Mouse (Mus musculus): ENCODE data around the gene Mpp2. TPM values are rescaled to one million over a fixed set of nuclear protein-coding genes. Genes with fewer than 3 reads are reported as not detected.
A peak's percentile ranks its signal among the peaks of the same experiment; 100 is the strongest.

Gene Mpp2
- total and polyA plus RNA-seq, 2 experiments from 2014 or later, result 21.4 to 27.3 TPM

- DNase-seq, result peak; percentile 89
- no peaks in the 10 kb centered on the region for H3K4me1 ChIP-seq (ENCODE audit: insufficient read depth)
- WGBS, result 1% methylated on average over 20 of the region's 20 CpGs
- H3K4me3 ChIP-seq (ENCODE audit: low read depth, low read length), result peak overlapping the region; percentile 75
- H3K9ac ChIP-seq, result peak overlapping the region; percentile 73; the same call in 1 of the 2 replicates
- TF ChIP-seq CTCF (IDR thresholded peaks at IDR 0.05; ENCODE audit: low read depth), result peak; percentile 70
- peak; percentile 45 for ATAC-seq
- no peaks in the 10 kb centered on the region for H3K9me3 ChIP-seq (ENCODE audit: low read length)
- peaks cover 5% of the 10 kb centered on the region; the same call in 1 of the 2 replicates for H3K36me3 ChIP-seq (ENCODE audit: insufficient read depth)
- H3K27ac ChIP-seq (ENCODE audit: low read depth, low read length), result peak overlapping the region; percentile 96
- no peaks in the 10 kb centered on the region for H3K27me3 ChIP-seq (ENCODE audit: insufficient read depth, low read length)
- peak overlapping the region; percentile 86 for H3K4me2 ChIP-seq (ENCODE audit: low read depth)
Observed at GRCm38 (mm10) chr11:102089088-102089808, 933 bp upstream of the Mpp2 start.

GRCm38 (mm10) chr11:102087081-102087751 lies 1.1 kb downstream of the Mpp2 start:
- H3K9ac ChIP-seq, result peak overlapping the region; percentile 73
- peak overlapping the region; percentile 86 for H3K4me2 ChIP-seq (ENCODE audit: low read depth)
- TF ChIP-seq CTCF (IDR thresholded peaks at IDR 0.05; ENCODE audit: low read depth), result no peak
- no peaks in the 10 kb centered on the region for H3K9me3 ChIP-seq (ENCODE audit: low read length)
- H3K27me3 ChIP-seq (ENCODE audit: insufficient read depth, low read length), result no peaks in the 10 kb centered on the region
- DNase-seq (peak; percentile 92), ATAC-seq (peak; percentile 87)
- peaks cover 5% of the 10 kb centered on the region; the same call in 1 of the 2 replicates for H3K36me3 ChIP-seq (ENCODE audit: insufficient read depth)
- 0 out of 2 replicates have a peak, but pooled peaks cover 6% of the 10 kb centered on the region for H3K4me1 ChIP-seq (ENCODE audit: insufficient read depth)
- H3K4me3 ChIP-seq (ENCODE audit: low read depth, low read length), result peak overlapping the region; percentile 75
- H3K27ac ChIP-seq (ENCODE audit: low read depth, low read length), result peak overlapping the region; percentile 96
- under 1% methylated on average over 39 of the region's 39 CpGs for WGBS

- 0 out of 2 replicates have a peak, but pooled peaks cover 9% of the 10 kb centered on the region for H3K4me1 ChIP-seq (ENCODE audit: insufficient read depth)
Observed at GRCm38 (mm10) chr11:102086331-102086730, 2.0 kb downstream of the Mpp2 start.

GRCm38 (mm10) chr11:102084159-102084558 lies 4.2 kb downstream of the Mpp2 start:
- H3K4me1 ChIP-seq (ENCODE audit: insufficient read depth), result 0 out of 2 replicates have a peak, but pooled peaks cover 9% of the 10 kb centered on the region
- 19% methylated on average over 7 of the region's 7 CpGs for WGBS
- TF ChIP-seq CTCF (IDR thresholded peaks at IDR 0.05; ENCODE audit: low read depth), result no peak
- no peak overlapping the region for H3K4me3 ChIP-seq (ENCODE audit: low read depth, low read length)
- H3K9me3 ChIP-seq (ENCODE audit: low read length), result no peaks in the 10 kb centered on the region
- ATAC-seq (no peak), DNase-seq (no peak)
- H3K4me2 ChIP-seq (ENCODE audit: low read depth), result no peak overlapping the region
- peaks cover 5% of the 10 kb centered on the region; the same call in 1 of the 2 replicates for H3K36me3 ChIP-seq (ENCODE audit: insufficient read depth)
- H3K27ac ChIP-seq (ENCODE audit: low read depth, low read length), result no peak overlapping the region
- no peak overlapping the region for H3K9ac ChIP-seq
- H3K27me3 ChIP-seq (ENCODE audit: insufficient read depth, low read length), result no peaks in the 10 kb centered on the region

More at GRCm38 (mm10) chr11:102086331-102086730, 2.0 kb downstream of the Mpp2 start:
- Histone ChIP-seq H3K27ac (ENCODE audit: low read depth, low read length) (peak overlapping the region; percentile 96), H3K4me2 (ENCODE audit: low read depth) (peak overlapping the region; percentile 86), H3K27me3 (ENCODE audit: insufficient read depth, low read length) (no peaks in the 10 kb centered on the region), H3K9ac (peak overlapping the region; percentile 73; the same call in 1 of the 2 replicates), H3K4me3 (ENCODE audit: low read depth, low read length) (peak overlapping the region; percentile 75), H3K36me3 (ENCODE audit: insufficient read depth) (peaks cover 5% of the 10 kb centered on the region; the same call in 1 of the 2 replicates), H3K9me3 (ENCODE audit: low read length) (no peaks in the 10 kb centered on the region)
- DNase-seq, result peak; percentile 85
- TF ChIP-seq CTCF (IDR thresholded peaks at IDR 0.05; ENCODE audit: low read depth), result peak; percentile 67
- peak; percentile 48 for ATAC-seq
- 2% methylated on average over 3 of the region's 3 CpGs for WGBS

- ATAC-seq (no peak), DNase-seq (peak; percentile 29)
- H3K4me1 ChIP-seq (ENCODE audit: insufficient read depth), result 0 out of 2 replicates have a peak, but pooled peaks cover 9% of the 10 kb centered on the region
- H3K9me3 ChIP-seq (ENCODE audit: low read length), result no peaks in the 10 kb centered on the region
- TF ChIP-seq CTCF (IDR thresholded peaks at IDR 0.05; ENCODE audit: low read depth), result no peak
- no peak overlapping the region for H3K4me3 ChIP-seq (ENCODE audit: low read depth, low read length)
- WGBS, result 36% methylated on average over 4 of the region's 4 CpGs
- no peak overlapping the region for H3K4me2 ChIP-seq (ENCODE audit: low read depth)
- H3K36me3 ChIP-seq (ENCODE audit: insufficient read depth), result peaks cover 8% of the 10 kb centered on the region; the same call in 1 of the 2 replicates
- no peaks in the 10 kb centered on the region for H3K27me3 ChIP-seq (ENCODE audit: insufficient read depth, low read length)
- H3K9ac ChIP-seq, result no peak overlapping the region
- H3K27ac ChIP-seq (ENCODE audit: low read depth, low read length), result no peak overlapping the region
Observed at GRCm38 (mm10) chr11:102083193-102083592, 5.1 kb downstream of the Mpp2 start.

- H3K9ac ChIP-seq, result peak overlapping the region; percentile 47
- peak; percentile 33 for TF ChIP-seq CTCF (IDR thresholded peaks at IDR 0.05; ENCODE audit: low read depth)
- 0 out of 2 replicates have a peak, but pooled peaks cover 9% of the 10 kb centered on the region for H3K4me1 ChIP-seq (ENCODE audit: insufficient read depth)
- WGBS, result 1% methylated on average over 18 of the region's 18 CpGs
- H3K4me2 ChIP-seq (ENCODE audit: low read depth), result peak overlapping the region; percentile 81
- H3K4me3 ChIP-seq (ENCODE audit: low read depth, low read length), result peak overlapping the region; percentile 40
- H3K36me3 ChIP-seq (ENCODE audit: insufficient read depth), result peaks cover 10% of the 10 kb centered on the region; the same call in 1 of the 2 replicates
- H3K27me3 ChIP-seq (ENCODE audit: insufficient read depth, low read length), result no peaks in the 10 kb centered on the region
- H3K9me3 ChIP-seq (ENCODE audit: low read length), result no peaks in the 10 kb centered on the region
- ATAC-seq (peak; percentile 89), DNase-seq (peak; percentile 90)
- no peak overlapping the region for H3K27ac ChIP-seq (ENCODE audit: low read depth, low read length)
Observed at GRCm38 (mm10) chr11:102082322-102082721, 6.0 kb downstream of the Mpp2 start.
